Mouse (Mus musculus) urinary bladder, postnatal 25 days (tissue): ENCODE measurements around the gene AC192777.2.
"Not testable (repeated sequence)": the region's sequence is repeated elsewhere in the genome, so short reads cannot be mapped to it uniquely, and the experiment has no call there.

Experiments used
- DNase-seq: peaks from one replicate; pipeline ENCODE4 v3.0.0; 2022; ENCODE audit warnings: low spot score

The AC192777.2 gene

GRCm38 (mm10) chr17:40095150-40095549 is at the start of gene AC192777.2:
Gene AC192777.2, plus strand, starts transcription at chr17:40095450.
- DNase-seq: not testable (repeated sequence)

DNA sequence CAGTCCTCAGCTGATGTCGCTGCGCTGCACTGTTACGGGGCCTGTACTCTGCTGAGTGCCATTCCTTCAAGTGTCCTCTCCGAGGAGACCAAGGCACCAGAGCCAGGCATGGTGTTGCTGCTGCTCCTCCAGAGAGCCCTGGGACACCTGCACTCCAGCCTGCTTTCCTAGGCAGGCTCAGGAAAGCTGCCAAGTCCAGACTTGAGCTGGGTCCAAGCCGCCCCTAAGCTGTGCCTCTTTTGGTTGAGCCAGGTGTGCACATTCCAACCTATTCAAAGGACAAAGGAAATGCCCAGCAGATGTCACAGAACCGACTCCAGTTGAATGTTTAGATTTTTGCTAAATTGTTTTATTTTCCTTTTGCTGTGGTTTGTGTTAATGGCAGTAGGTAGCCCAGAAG is 20.9 kb downstream of the AC192777.2 start:
- not testable (repeated sequence) for DNase-seq

- not testable (repeated sequence) for DNase-seq
Measured at GRCm38 (mm10) chr17:40116877-40117276, 21.6 kb downstream of the AC192777.2 start.
